ENCODE assay signal across 12 mouse cellular contexts in the genomic region with DNA sequence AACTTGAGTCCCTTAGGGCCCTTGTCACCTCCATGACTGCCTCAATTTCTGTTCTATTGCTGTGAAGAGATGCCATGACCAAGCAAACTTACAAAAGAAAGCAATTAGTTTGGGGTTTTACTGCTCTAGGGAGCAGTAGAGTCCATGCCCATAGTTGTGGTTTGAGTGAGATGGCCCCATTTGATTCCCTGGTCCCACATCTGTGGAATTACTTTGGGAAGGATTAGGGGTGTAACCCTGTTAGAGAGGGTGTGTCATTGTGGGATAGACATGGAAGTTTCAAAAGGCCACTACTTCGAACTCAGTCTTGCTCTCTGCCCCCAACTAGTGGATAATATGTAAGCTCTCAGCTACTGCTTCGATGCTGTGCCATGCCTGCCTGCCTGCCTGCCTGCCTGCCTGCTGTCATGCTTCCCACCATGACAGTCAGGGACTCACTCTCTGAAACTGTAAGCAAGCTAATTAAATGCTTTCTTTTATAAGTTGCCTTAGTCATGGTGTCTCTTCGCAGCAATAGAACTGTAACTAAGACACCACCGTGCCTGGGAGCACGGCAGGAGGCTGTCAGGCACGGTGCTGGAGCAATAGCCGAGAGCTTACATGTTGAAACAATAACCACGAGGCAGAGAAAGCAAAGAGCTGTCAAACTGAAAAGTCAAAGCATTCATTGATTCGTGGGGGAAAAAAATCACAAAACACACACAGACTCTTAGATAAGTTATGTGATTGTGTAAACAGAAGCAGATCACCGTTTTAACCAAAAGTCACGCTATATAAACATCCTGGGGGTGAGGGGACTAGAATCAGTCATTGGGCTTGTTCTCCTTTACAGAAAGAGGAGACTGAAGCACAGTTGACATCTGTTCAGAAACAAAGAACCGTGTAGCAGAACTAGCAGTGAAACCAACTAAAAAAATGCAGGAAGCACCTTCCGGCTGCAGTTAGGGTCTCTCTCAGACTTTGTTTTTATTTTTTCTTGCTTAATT. TPM values are rescaled to one million over a fixed set of nuclear protein-coding genes. Genes with fewer than 3 reads are reported as not detected.
DNase-seq lines count a peak whose midpoint lies in the region; ATAC-seq and TF ChIP-seq lines count a peak whose summit lies in the region.
"Had no signal": no experiment of that assay in that cellular context is flagged by ENCODE, and none has a peak within 500 bp of the region (broad histone marks: within the 10 kb centered on the region; RNA-seq: fewer than 3 reads in every experiment).

No protein-coding gene starts in this region.

- H3K4me2 ChIP-seq in forebrain, embryonic 16.5 days (ENCODE audit: low read length) = no peak overlapping the region
- no peak overlapping the region for H3K4me2 ChIP-seq in lung, postnatal 0 days (replicated peaks; ENCODE audit: low read depth, low read length)
- no peak overlapping the region for H3K4me2 ChIP-seq in liver, embryonic 14.5 days (ENCODE audit: low read depth)
- H3K4me2 ChIP-seq in stomach, embryonic 15.5 days = peak overlapping the region; percentile 37; the same call in 1 of the 2 replicates

- no peak for TF ChIP-seq EP300 in lung, postnatal 0 days (IDR thresholded peaks at IDR 0.05)
- no peak for TF ChIP-seq EP300 in liver, embryonic 14.5 days (IDR thresholded peaks at IDR 0.05; ENCODE audit: low read depth)

- no peaks in the 10 kb centered on the region for H3K36me3 ChIP-seq in forebrain, embryonic 16.5 days (ENCODE audit: control insufficient read depth, insufficient read depth)
- H3K36me3 ChIP-seq in forebrain, embryonic 10.5 days (replicated peaks) = no peaks in the 10 kb centered on the region
- H3K36me3 ChIP-seq in lung, postnatal 0 days (ENCODE audit: insufficient read depth, low read length) = no peaks in the 10 kb centered on the region
- no peaks in the 10 kb centered on the region for H3K36me3 ChIP-seq in liver, embryonic 14.5 days (replicated peaks; ENCODE audit: control insufficient read depth, insufficient read depth, low read depth)
- no peaks in the 10 kb centered on the region for H3K36me3 ChIP-seq in stomach, embryonic 15.5 days

- H3K4me1 ChIP-seq in forebrain, embryonic 16.5 days (replicated peaks; ENCODE audit: control insufficient read depth, insufficient read depth, low read length) = no peaks in the 10 kb centered on the region
- no peaks in the 10 kb centered on the region for H3K4me1 ChIP-seq in forebrain, embryonic 10.5 days
- H3K4me1 ChIP-seq in lung, postnatal 0 days (ENCODE audit: insufficient read depth, low read depth, low read length) = no peaks in the 10 kb centered on the region
- H3K4me1 ChIP-seq in liver, embryonic 14.5 days (replicated peaks; ENCODE audit: control insufficient read depth in 2 of 2, insufficient read depth in 2 of 2, low read length in 1 of 2) = peaks cover 0 to 3% of the 10 kb centered on the region in 2 experiments; a peak in 2 of 4 replicates
- no peaks in the 10 kb centered on the region for H3K4me1 ChIP-seq in stomach, embryonic 15.5 days

- no peak for DNase-seq in forebrain, embryonic 10.5 days (ENCODE audit: extremely low spot score, low spot score)
- DNase-seq in lung, postnatal 0 days (ENCODE audit: low spot score) = no peak
- no peak for DNase-seq in lung, postnatal 14 days
- no peak for DNase-seq in liver, embryonic 14.5 days (ENCODE audit: low read depth in 3 of 3, low spot score in 3 of 3)
- DNase-seq in adrenal gland, postnatal 14 days = no peak
- DNase-seq in spleen, postnatal 36 days (ENCODE audit: low spot score in 2 of 2) = no peak
- DNase-seq: B cell, adult 2 months; gastrocnemius, postnatal 36 days; retina, postnatal 1 day had no signal

- H3K4me3 ChIP-seq in forebrain, embryonic 16.5 days (replicated peaks; ENCODE audit: low read length) = no peak overlapping the region
- H3K4me3 ChIP-seq in forebrain, embryonic 10.5 days = no peak overlapping the region
- H3K4me3 ChIP-seq in lung, postnatal 0 days (ENCODE audit: low read depth, low read length) = no peak overlapping the region
- no peak overlapping the region for H3K4me3 ChIP-seq in liver, embryonic 14.5 days (ENCODE audit: insufficient read depth in 1 of 2, low read depth in 2 of 2, low read length in 2 of 2)
- no peak overlapping the region for H3K4me3 ChIP-seq in stomach, embryonic 15.5 days (replicated peaks)

- H3K9me3 ChIP-seq in forebrain, embryonic 16.5 days (ENCODE audit: control insufficient read depth, low read length) = no peaks in the 10 kb centered on the region
- peaks cover 3% of the 10 kb centered on the region; the same call in 1 of the 2 replicates for H3K9me3 ChIP-seq in forebrain, embryonic 10.5 days
- no peaks in the 10 kb centered on the region for H3K9me3 ChIP-seq in lung, postnatal 0 days (ENCODE audit: low read length)
- no peaks in the 10 kb centered on the region for H3K9me3 ChIP-seq in liver, embryonic 14.5 days (ENCODE audit: control insufficient read depth, low read length)
- H3K9me3 ChIP-seq in stomach, embryonic 15.5 days = no peaks in the 10 kb centered on the region

- H3K27me3 ChIP-seq in forebrain, embryonic 16.5 days (replicated peaks; ENCODE audit: control insufficient read depth, insufficient read depth, low read length) = no peaks in the 10 kb centered on the region
- no peaks in the 10 kb centered on the region for H3K27me3 ChIP-seq in forebrain, embryonic 10.5 days (ENCODE audit: poor library complexity, severe bottlenecking)
- H3K27me3 ChIP-seq in lung, postnatal 0 days (replicated peaks; ENCODE audit: insufficient read depth, low read length) = no peaks in the 10 kb centered on the region
- H3K27me3 ChIP-seq in liver, embryonic 14.5 days (ENCODE audit: control insufficient read depth, insufficient read depth, low read length) = no peaks in the 10 kb centered on the region
- H3K27me3 ChIP-seq in stomach, embryonic 15.5 days (replicated peaks) = 0 out of 2 replicates have a peak, but pooled peaks cover 3% of the 10 kb centered on the region

- ATAC-seq in forebrain, embryonic 16.5 days = peak; percentile 50; the same call in 1 of the 2 replicates
- ATAC-seq in lung, postnatal 0 days = no peak
- ATAC-seq in liver, embryonic 14.5 days (ENCODE audit: insufficient read depth) = no peak
- no peak for ATAC-seq in stomach, embryonic 15.5 days (ENCODE audit: insufficient read depth, low FRiP score, low read depth)

- H3K9ac ChIP-seq in forebrain, embryonic 16.5 days (replicated peaks; ENCODE audit: low read depth, low read length) = no peak overlapping the region
- no peak overlapping the region for H3K9ac ChIP-seq in lung, postnatal 0 days (replicated peaks; ENCODE audit: low read depth)
- no peak overlapping the region for H3K9ac ChIP-seq in liver, embryonic 14.5 days (replicated peaks)
- no peak overlapping the region for H3K9ac ChIP-seq in stomach, embryonic 15.5 days

- peak; percentile 53 for TF ChIP-seq CTCF in lung, postnatal 0 days (IDR thresholded peaks at IDR 0.05)
- 0 out of 2 replicates have a peak, but pooled peaks have one; percentile 23 for TF ChIP-seq CTCF in liver, embryonic 14.5 days (IDR thresholded peaks at IDR 0.05; ENCODE audit: low read depth)

- no peak overlapping the region for H3K27ac ChIP-seq in forebrain, embryonic 16.5 days (ENCODE audit: low read length)
- H3K27ac ChIP-seq in forebrain, embryonic 10.5 days = no peak overlapping the region
- H3K27ac ChIP-seq in lung, postnatal 0 days (ENCODE audit: low read length) = no peak overlapping the region
- no peak overlapping the region for H3K27ac ChIP-seq in liver, embryonic 14.5 days
- no peak overlapping the region for H3K27ac ChIP-seq in stomach, embryonic 15.5 days

- 25% methylated on average over 13 of the region's 13 CpGs for WGBS in forebrain, embryonic 16.5 days
- WGBS in forebrain, embryonic 10.5 days = 53% methylated on average over 13 of the region's 13 CpGs
- 6% methylated on average over 13 of the region's 13 CpGs for WGBS in lung, postnatal 0 days
- 41% methylated on average over 13 of the region's 13 CpGs for WGBS in liver, embryonic 14.5 days (ENCODE audit: insufficient replicate concordance)
- whole genome bisulfite sequencing in stomach, embryonic 15.5 days = 13% methylated on average over 13 of the region's 13 CpGs

RNA-seq across cellular contexts. Expression of gene Ncf4, which starts 13.0 kb away (rescaled TPM):
- 0.53 and 0.83 TPM in 2 replicates for polyA plus RNA-seq in forebrain, embryonic 16.5 days (2015; fragmentation: Nextera tagmentation; extraction: Ambion mirVana)
- 4.1 and 6.0 TPM in 2 replicates for polyA plus RNA-seq in forebrain, embryonic 10.5 days (2016; fragmentation: Nextera tagmentation; extraction: Ambion mirVana)
- polyA plus RNA-seq in lung, postnatal 0 days (2015; fragmentation: Nextera tagmentation; extraction: Ambion mirVana) = 12.6 and 13.4 TPM in 2 replicates
- 23.8 and 32.0 TPM in 2 replicates for polyA plus RNA-seq in liver, embryonic 14.5 days (2012; rRNA removed)
- 32.9 and 38.8 TPM in 2 replicates for polyA plus RNA-seq in liver, embryonic 14.5 days (2014; fragmentation: Nextera tagmentation; extraction: Ambion mirVana)
- polyA plus RNA-seq in stomach, embryonic 15.5 days (2015; fragmentation: Nextera tagmentation; extraction: Ambion mirVana) = 9.0 and 9.2 TPM in 2 replicates
- 2.4 and 5.5 TPM in 2 replicates for total RNA-seq in adrenal gland, postnatal 14 days (2021)

RNA-seq across cellular contexts. Expression of gene Pvalb, which starts 25.4 kb away (rescaled TPM):
- polyA plus RNA-seq in forebrain, embryonic 16.5 days (2015; fragmentation: Nextera tagmentation; extraction: Ambion mirVana) = not detected in 2 replicates
- not detected in 2 replicates for polyA plus RNA-seq in forebrain, embryonic 10.5 days (2016; fragmentation: Nextera tagmentation; extraction: Ambion mirVana)
- polyA plus RNA-seq in lung, postnatal 0 days (2015; fragmentation: Nextera tagmentation; extraction: Ambion mirVana) = not detected in 2 replicates
- not detected in 2 replicates for polyA plus RNA-seq in liver, embryonic 14.5 days (2012; rRNA removed)
- not detected in 2 replicates for polyA plus RNA-seq in liver, embryonic 14.5 days (2014; fragmentation: Nextera tagmentation; extraction: Ambion mirVana)
- 0.37 TPM in 1 of 2 replicates, not detected in the other for polyA plus RNA-seq in stomach, embryonic 15.5 days (2015; fragmentation: Nextera tagmentation; extraction: Ambion mirVana)
- 0.94 TPM in 1 of 2 replicates, not detected in the other for total RNA-seq in adrenal gland, postnatal 14 days (2021)
- polyA plus RNA-seq: intestine, embryonic 14.5 days had no signal

RNA-seq across cellular contexts. Expression of gene Ift27, which starts 57.7 kb away (rescaled TPM):
- 113 and 114 TPM in 2 replicates for polyA plus RNA-seq in forebrain, embryonic 16.5 days (2015; fragmentation: Nextera tagmentation; extraction: Ambion mirVana)
- 158 and 162 TPM in 2 replicates for polyA plus RNA-seq in forebrain, embryonic 10.5 days (2016; fragmentation: Nextera tagmentation; extraction: Ambion mirVana)
- polyA plus RNA-seq in lung, postnatal 0 days (2015; fragmentation: Nextera tagmentation; extraction: Ambion mirVana) = 61.6 and 62.2 TPM in 2 replicates
- polyA plus RNA-seq in liver, embryonic 14.5 days (2012; rRNA removed) = 11.0 and 13.5 TPM in 2 replicates
- 37.8 and 40.8 TPM in 2 replicates for polyA plus RNA-seq in liver, embryonic 14.5 days (2014; fragmentation: Nextera tagmentation; extraction: Ambion mirVana)
- 64.6 and 70.7 TPM in 2 replicates for polyA plus RNA-seq in stomach, embryonic 15.5 days (2015; fragmentation: Nextera tagmentation; extraction: Ambion mirVana)
- total RNA-seq in adrenal gland, postnatal 14 days (2021) = 17.2 and 18.4 TPM in 2 replicates
